Mouse (Mus musculus): ENCODE measurements at regions not wholly inside any gene's neighbourhood (a gene's known extent, or its start where the extent isn't known, plus 50 kb on each side); places are given as distances from the start of the nearest gene placed in this dataset.

- Histone ChIP-seq H3K27ac (ENCODE audit: insufficient read depth, low read depth, low read length) (no peak overlapping the region), H3K4me3 (ENCODE audit: insufficient read depth, low read depth, low read length) (no peak overlapping the region), H3K36me3 (ENCODE audit: control insufficient read depth, insufficient read depth, low read length) (no peaks in the 10 kb centered on the region), H3K27me3 (replicated peaks; ENCODE audit: control insufficient read depth, insufficient read depth, low read length) (no peaks in the 10 kb centered on the region), H3K4me1 (ENCODE audit: control insufficient read depth, insufficient read depth, low read length) (no peaks in the 10 kb centered on the region)
- WGBS, result 77% methylated on average over 4 of the region's 4 CpGs
- DNase-seq, result no peak
- TF ChIP-seq CTCF (conservative IDR thresholded peaks at IDR 0.05; ENCODE audit: insufficient read depth, insufficient read length, low read depth, low read length) (no peak), POLR2A (IDR thresholded peaks at IDR 0.05; ENCODE audit: low read depth, low read length) (no peak)
Observed at GRCm38 (mm10) chr4:9116955-9117647, 878.3 kb upstream of the Car8 start.

GRCm38 (mm10) chr4:9115874-9116273 is 877.0 kb upstream of the Car8 start:
- WGBS, result 25% methylated on average over 7 of the region's 7 CpGs
- DNase-seq, result no peak
- H3K4me1 ChIP-seq (ENCODE audit: control insufficient read depth, insufficient read depth, low read length), result no peaks in the 10 kb centered on the region
- H3K27ac ChIP-seq (ENCODE audit: insufficient read depth, low read depth, low read length), result no peak overlapping the region
- no peaks in the 10 kb centered on the region for H3K36me3 ChIP-seq (ENCODE audit: control insufficient read depth, insufficient read depth, low read length)
- no peak for TF ChIP-seq CTCF (conservative IDR thresholded peaks at IDR 0.05; ENCODE audit: insufficient read depth, insufficient read length, low read depth, low read length)
- no peak overlapping the region for H3K4me3 ChIP-seq (ENCODE audit: insufficient read depth, low read depth, low read length)
- no peaks in the 10 kb centered on the region for H3K27me3 ChIP-seq (replicated peaks; ENCODE audit: control insufficient read depth, insufficient read depth, low read length)

- H3K27me3 ChIP-seq (replicated peaks; ENCODE audit: control insufficient read depth, insufficient read depth, low read length), result no peaks in the 10 kb centered on the region
- WGBS, result 90% methylated on average over 5 of the region's 5 CpGs
- no peaks in the 10 kb centered on the region for H3K36me3 ChIP-seq (ENCODE audit: control insufficient read depth, insufficient read depth, low read length)
- no peaks in the 10 kb centered on the region for H3K4me1 ChIP-seq (ENCODE audit: control insufficient read depth, insufficient read depth, low read length)
- DNase-seq, result no peak
- H3K4me3 ChIP-seq (ENCODE audit: insufficient read depth, low read depth, low read length), result no peak overlapping the region
- no peak overlapping the region for H3K27ac ChIP-seq (ENCODE audit: insufficient read depth, low read depth, low read length)
- no peak for TF ChIP-seq CTCF (conservative IDR thresholded peaks at IDR 0.05; ENCODE audit: insufficient read depth, insufficient read length, low read depth, low read length)
- TF ChIP-seq POLR2A (IDR thresholded peaks at IDR 0.05; ENCODE audit: low read depth, low read length), result no peak
Observed at GRCm38 (mm10) chr4:9113982-9114381, 875.1 kb upstream of the Car8 start.

GRCm38 (mm10) chr4:9110355-9110754 is 871.5 kb upstream of the Car8 start:
- Histone ChIP-seq H3K4me3 (ENCODE audit: insufficient read depth, low read depth, low read length) (no peak overlapping the region), H3K36me3 (ENCODE audit: control insufficient read depth, insufficient read depth, low read length) (no peaks in the 10 kb centered on the region), H3K27me3 (replicated peaks; ENCODE audit: control insufficient read depth, insufficient read depth, low read length) (no peaks in the 10 kb centered on the region), H3K4me1 (ENCODE audit: control insufficient read depth, insufficient read depth, low read length) (no peaks in the 10 kb centered on the region), H3K27ac (ENCODE audit: insufficient read depth, low read depth, low read length) (no peak overlapping the region)
- WGBS, result 68% methylated on average over 7 of the region's 7 CpGs
- DNase-seq, result no peak
- no peak for TF ChIP-seq POLR2A (IDR thresholded peaks at IDR 0.05; ENCODE audit: low read depth, low read length)
- TF ChIP-seq CTCF (conservative IDR thresholded peaks at IDR 0.05; ENCODE audit: insufficient read depth, insufficient read length, low read depth, low read length), result no peak

GRCm38 (mm10) chr4:9107295-9107694 is 868.5 kb upstream of the Car8 start:
- Histone ChIP-seq H3K4me1 (ENCODE audit: control insufficient read depth, insufficient read depth, low read length) (no peaks in the 10 kb centered on the region), H3K27ac (ENCODE audit: insufficient read depth, low read depth, low read length) (no peak overlapping the region), H3K27me3 (replicated peaks; ENCODE audit: control insufficient read depth, insufficient read depth, low read length) (no peaks in the 10 kb centered on the region), H3K36me3 (ENCODE audit: control insufficient read depth, insufficient read depth, low read length) (no peaks in the 10 kb centered on the region), H3K4me3 (ENCODE audit: insufficient read depth, low read depth, low read length) (no peak overlapping the region)
- 53% methylated on average over 14 of the region's 14 CpGs for WGBS
- TF ChIP-seq CTCF (conservative IDR thresholded peaks at IDR 0.05; ENCODE audit: insufficient read depth, insufficient read length, low read depth, low read length), result no peak
- TF ChIP-seq POLR2A (IDR thresholded peaks at IDR 0.05; ENCODE audit: low read depth, low read length), result no peak
- no peak for DNase-seq

DNA sequence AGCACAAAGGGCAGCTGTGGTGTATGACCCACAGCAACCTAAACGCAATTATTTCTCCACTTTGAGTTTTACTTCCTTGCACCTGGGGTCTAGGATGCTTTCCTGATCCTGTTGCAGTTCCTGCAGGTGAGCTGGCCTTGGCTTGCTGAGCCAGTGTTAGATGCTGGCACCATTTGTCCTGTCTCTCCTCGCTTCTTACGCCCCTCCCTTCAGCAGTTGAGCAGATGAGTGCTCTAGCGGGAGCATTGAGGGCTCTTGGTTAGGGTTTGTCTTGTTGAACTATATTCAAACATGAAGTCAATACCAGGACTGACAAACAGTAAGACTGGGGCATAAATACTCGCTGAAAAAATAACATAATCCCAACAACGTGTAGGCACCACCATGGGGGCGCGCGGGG is 867.9 kb upstream of the Car8 start:
- TF ChIP-seq CTCF (conservative IDR thresholded peaks at IDR 0.05; ENCODE audit: insufficient read depth, insufficient read length, low read depth, low read length), result no peak
- TF ChIP-seq POLR2A (IDR thresholded peaks at IDR 0.05; ENCODE audit: low read depth, low read length), result no peak
- Histone ChIP-seq H3K27me3 (replicated peaks; ENCODE audit: control insufficient read depth, insufficient read depth, low read length) (no peaks in the 10 kb centered on the region), H3K4me1 (ENCODE audit: control insufficient read depth, insufficient read depth, low read length) (no peaks in the 10 kb centered on the region), H3K4me3 (ENCODE audit: insufficient read depth, low read depth, low read length) (no peak overlapping the region), H3K36me3 (ENCODE audit: control insufficient read depth, insufficient read depth, low read length) (no peaks in the 10 kb centered on the region), H3K27ac (ENCODE audit: insufficient read depth, low read depth, low read length) (no peak overlapping the region)
- DNase-seq, result no peak
- WGBS, result 84% methylated on average over 9 of the region's 9 CpGs

- WGBS, result 51% methylated on average over 6 of the region's 6 CpGs
- no peak for TF ChIP-seq POLR2A (IDR thresholded peaks at IDR 0.05; ENCODE audit: low read depth, low read length)
- TF ChIP-seq CTCF (conservative IDR thresholded peaks at IDR 0.05; ENCODE audit: insufficient read depth, insufficient read length, low read depth, low read length), result no peak
- H3K36me3 ChIP-seq (ENCODE audit: control insufficient read depth, insufficient read depth, low read length), result no peaks in the 10 kb centered on the region
- no peak overlapping the region for H3K4me3 ChIP-seq (ENCODE audit: insufficient read depth, low read depth, low read length)
- no peak overlapping the region for H3K27ac ChIP-seq (ENCODE audit: insufficient read depth, low read depth, low read length)
- H3K27me3 ChIP-seq (replicated peaks; ENCODE audit: control insufficient read depth, insufficient read depth, low read length), result no peaks in the 10 kb centered on the region
- no peak for DNase-seq
- H3K4me1 ChIP-seq (ENCODE audit: control insufficient read depth, insufficient read depth, low read length), result no peaks in the 10 kb centered on the region
Observed at GRCm38 (mm10) chr4:9104657-9105056, 865.8 kb upstream of the Car8 start.

Data from kidney, adult 2 months (tissue).